Mouse (Mus musculus) liver, embryonic 13.5 days (tissue): ENCODE results near the gene Pccb. TPM values are rescaled to one million over a fixed set of nuclear protein-coding genes. Genes with fewer than 3 reads are reported as not detected.

ENCODE experiments used
- polyA plus RNA-seq: library from polyadenylated mRNA; unstranded; fragments of >200 nt; fragmentation: Nextera tagmentation; extraction: Ambion mirVana; gene quantifications from 2 replicates; pipeline ENCODE4 v1.2.1, GENCODE M21; 2015

Gene Pccb
- polyA plus RNA-seq, 1 experiment from 2014 or later, result 7.6 TPM

Other genes starting within 250 kb of the Pccb start
- 2.6 and 2.9 TPM in 2 replicates for gene Msl2, start 39.2 kb upstream of the Pccb start, polyA plus RNA-seq
- gene Ppp2r3a, start 216.9 kb upstream of the Pccb start, polyA plus RNA-seq, result 2.2 and 2.4 TPM in 2 replicates